Comparison of ENCODE assay signal across 18 mouse cellular contexts in genomic region chrX:162621194-162622090, GRCm38 (mm10). TPM values are rescaled to one million over a fixed set of nuclear protein-coding genes. Genes with fewer than 3 reads are reported as not detected.
A peak's percentile ranks its signal among the peaks of the same experiment; 100 is the strongest.
DNase-seq lines count a peak whose midpoint lies in the region; ATAC-seq and TF ChIP-seq lines count a peak whose summit lies in the region.
"Had no signal": no experiment of that assay in that cellular context is flagged by ENCODE, and none has a peak within 500 bp of the region (broad histone marks: within the 10 kb centered on the region; RNA-seq: fewer than 3 reads in every experiment).

No protein-coding gene starts in this region.

- peak in 1 of 2 experiments; percentile 30 for DNase-seq in layer of hippocampus, adult 2 months (ENCODE audit: low spot score in 2 of 2)
- no peak for DNase-seq in layer of hippocampus, adult 9-10 months (ENCODE audit: low spot score)
- DNase-seq in retina, postnatal 1 day: peak; percentile 5
- DNase-seq in retina, embryonic 14.5 days (ENCODE audit: low spot score): no peak
- DNase-seq in midbrain, postnatal 0 days (ENCODE audit: low spot score): peak; percentile 38
- no peak for DNase-seq in yolk sac, embryonic 10.5 days (ENCODE audit: low spot score)
- DNase-seq: adrenal gland, adult 8-10 months; cerebellum, adult 9-10 months; embryo, embryonic 11 days; gastrocnemius, postnatal 36 days; heart, postnatal 4 days; kidney, adult 11 months; lung, adult 2 months; thymus, postnatal 14 days had no signal

- no peak overlapping the region for H3K4me3 ChIP-seq in layer of hippocampus, adult 2 months
- no peak overlapping the region for H3K4me3 ChIP-seq in forebrain, embryonic 16.5 days (replicated peaks; ENCODE audit: low read length)
- no peak overlapping the region for H3K4me3 ChIP-seq in midbrain, postnatal 0 days (ENCODE audit: low read depth, low read length)
- H3K4me3 ChIP-seq: heart, embryonic 12.5 days; stomach, embryonic 15.5 days had no signal

- WGBS in forebrain, embryonic 16.5 days: 76% methylated on average over 5 of the region's 5 CpGs
- WGBS in midbrain, postnatal 0 days: 67% methylated on average over 5 of the region's 5 CpGs

- H3K4me2 ChIP-seq in forebrain, embryonic 16.5 days (ENCODE audit: low read length): no peak overlapping the region
- H3K4me2 ChIP-seq in midbrain, postnatal 0 days (ENCODE audit: low read depth, low read length, poor library complexity, severe bottlenecking): no peak overlapping the region
- H3K4me2 ChIP-seq: heart, embryonic 12.5 days; stomach, embryonic 15.5 days had no signal

- H3K27me3 ChIP-seq in forebrain, embryonic 16.5 days (replicated peaks; ENCODE audit: control insufficient read depth, insufficient read depth, low read length): no peaks in the 10 kb centered on the region
- H3K27me3 ChIP-seq in midbrain, postnatal 0 days (ENCODE audit: insufficient read depth, low read length): no peaks in the 10 kb centered on the region
- H3K27me3 ChIP-seq: heart, embryonic 12.5 days; stomach, embryonic 15.5 days had no signal

- no peak for TF ChIP-seq CTCF in layer of hippocampus, adult 2 months (conservative IDR thresholded peaks at IDR 0.05)
- TF ChIP-seq CTCF in midbrain, postnatal 0 days (IDR thresholded peaks at IDR 0.05): no peak

- peak overlapping the region; percentile 85 for H3K27ac ChIP-seq in layer of hippocampus, adult 2 months
- H3K27ac ChIP-seq in forebrain, embryonic 16.5 days (ENCODE audit: low read length): peak overlapping the region; percentile 80
- peak overlapping the region; percentile 59 for H3K27ac ChIP-seq in midbrain, postnatal 0 days (ENCODE audit: low read depth, low read length)
- H3K27ac ChIP-seq: stomach, embryonic 15.5 days had no signal

- H3K36me3 ChIP-seq in forebrain, embryonic 16.5 days (ENCODE audit: control insufficient read depth, insufficient read depth): no peaks in the 10 kb centered on the region
- no peaks in the 10 kb centered on the region for H3K36me3 ChIP-seq in midbrain, postnatal 0 days (ENCODE audit: insufficient read depth, low read length)
- H3K36me3 ChIP-seq: heart, embryonic 12.5 days; stomach, embryonic 15.5 days had no signal

- peaks cover 2% of the 10 kb centered on the region; the same call in 1 of the 2 replicates for H3K4me1 ChIP-seq in forebrain, embryonic 16.5 days (replicated peaks; ENCODE audit: control insufficient read depth, insufficient read depth, low read length)
- H3K4me1 ChIP-seq in midbrain, postnatal 0 days (ENCODE audit: insufficient read depth, low read length): no peaks in the 10 kb centered on the region
- H3K4me1 ChIP-seq: heart, embryonic 12.5 days; stomach, embryonic 15.5 days had no signal

- no peaks in the 10 kb centered on the region for H3K9me3 ChIP-seq in forebrain, embryonic 16.5 days (ENCODE audit: control insufficient read depth, low read length)
- no peaks in the 10 kb centered on the region for H3K9me3 ChIP-seq in midbrain, postnatal 0 days (ENCODE audit: low read length)
- H3K9me3 ChIP-seq: heart, embryonic 12.5 days; stomach, embryonic 15.5 days had no signal

- ATAC-seq in forebrain, embryonic 16.5 days: peak; percentile 95
- ATAC-seq in midbrain, postnatal 0 days (ENCODE audit: low FRiP score): peak; percentile 87
- ATAC-seq: CD4-positive, CD25-positive, alpha-beta regulatory T cell, adult 4 months had no signal

- H3K9ac ChIP-seq in forebrain, embryonic 16.5 days (replicated peaks; ENCODE audit: low read depth, low read length): no peak overlapping the region
- no peak overlapping the region for H3K9ac ChIP-seq in midbrain, postnatal 0 days (replicated peaks; ENCODE audit: low read length, poor library complexity, severe bottlenecking)
- H3K9ac ChIP-seq: heart, embryonic 12.5 days; stomach, embryonic 15.5 days had no signal

RNA-seq across cellular contexts. Expression of gene Reps2, which starts 22.0 kb away (rescaled TPM):
- 100 to 1,000 TPM; 150 to 171 TPM for total RNA-seq in layer of hippocampus, adult 2 months (2021)
- polyA plus RNA-seq in forebrain, embryonic 16.5 days (2015; fragmentation: Nextera tagmentation; extraction: Ambion mirVana): 5.5 and 5.9 TPM in 2 replicates
- 16.5 and 21.1 TPM in 2 replicates for total RNA-seq in midbrain, postnatal 0 days (2014; rRNA removed)
- polyA plus RNA-seq in midbrain, postnatal 0 days (2015; fragmentation: Nextera tagmentation; extraction: Ambion mirVana): 2.2 and 3.0 TPM in 2 replicates
- polyA plus RNA-seq: CD4-positive, CD25-positive, alpha-beta regulatory T cell, adult 4 months had no signal

Comparison
In these comparisons a context has a peak if more than half of its experiments do, and no peak if none do; other contexts are left out.
1. DNase-seq: peak in retina, postnatal 1 day (single experiment) and midbrain, postnatal 0 days (single experiment); none in layer of hippocampus, adult 9-10 months (single experiment), retina, embryonic 14.5 days (single experiment) and yolk sac, embryonic 10.5 days (single experiment).
2. Peak in every context shown above with its lines, with median percentiles within 50 percentile points of each other: H3K27ac ChIP-seq.